Mouse (Mus musculus): ENCODE data around the gene Kcnip1. TPM values are rescaled to one million over a fixed set of nuclear protein-coding genes. Genes with fewer than 3 reads are reported as not detected.

The Kcnip1 gene
- polyA plus RNA-seq, 1 experiment: not detected

- Histone ChIP-seq H3K4me3 (replicated peaks) (no peak overlapping the region), H3K9me3 (ENCODE audit: control insufficient read depth, low read length) (no peaks in the 10 kb centered on the region), H3K36me3 (ENCODE audit: control insufficient read depth) (no peaks in the 10 kb centered on the region), H3K27me3 (ENCODE audit: control insufficient read depth) (no peaks in the 10 kb centered on the region), H3K4me1 (ENCODE audit: control insufficient read depth) (no peaks in the 10 kb centered on the region)
- TF ChIP-seq GATA1 (IDR thresholded peaks at IDR 0.05; ENCODE audit: low read length): no peak
- TF ChIP-seq TAL1 (IDR thresholded peaks at IDR 0.05; ENCODE audit: low read length): no peak
Measured at GRCm38 (mm10) chr11:33967708-33968107, 25.2 kb downstream of the Kcnip1 start.

- Histone ChIP-seq H3K27me3 (ENCODE audit: control insufficient read depth) (no peaks in the 10 kb centered on the region), H3K9me3 (ENCODE audit: control insufficient read depth, low read length) (no peaks in the 10 kb centered on the region), H3K36me3 (ENCODE audit: control insufficient read depth) (no peaks in the 10 kb centered on the region), H3K4me1 (ENCODE audit: control insufficient read depth) (no peaks in the 10 kb centered on the region), H3K4me3 (replicated peaks) (no peak overlapping the region)
- TF ChIP-seq GATA1 (IDR thresholded peaks at IDR 0.05; ENCODE audit: low read length): no peak
- TF ChIP-seq TAL1 (IDR thresholded peaks at IDR 0.05; ENCODE audit: low read length): no peak
Measured at GRCm38 (mm10) chr11:33965380-33965779, 27.6 kb downstream of the Kcnip1 start.

GRCm38 (mm10) chr11:33962688-33963407 lies 30.1 kb downstream of the Kcnip1 start, which contains the start of gene Kcnmb1:
Gene Kcnmb1, plus strand, starts transcription at chr11:33963013.
- H3K9me3 ChIP-seq (ENCODE audit: control insufficient read depth, low read length): no peaks in the 10 kb centered on the region
- H3K4me1 ChIP-seq (ENCODE audit: control insufficient read depth): no peaks in the 10 kb centered on the region
- H3K4me3 ChIP-seq (replicated peaks): no peak within 1 kb of the TSS

GRCm38 (mm10) chr11:33962178-33962577 lies 30.8 kb downstream of the Kcnip1 start:
- H3K4me1 ChIP-seq (ENCODE audit: control insufficient read depth): no peaks in the 10 kb centered on the region
- no peaks in the 10 kb centered on the region for H3K36me3 ChIP-seq (ENCODE audit: control insufficient read depth)
- H3K4me3 ChIP-seq (replicated peaks): no peak overlapping the region
- TF ChIP-seq TAL1 (IDR thresholded peaks at IDR 0.05; ENCODE audit: low read length): no peak
- H3K9me3 ChIP-seq (ENCODE audit: control insufficient read depth, low read length): no peaks in the 10 kb centered on the region
- H3K27me3 ChIP-seq (ENCODE audit: control insufficient read depth): no peaks in the 10 kb centered on the region

More at GRCm38 (mm10) chr11:33962688-33963407, 30.1 kb downstream of the Kcnip1 start, which contains the start of gene Kcnmb1:
- Histone ChIP-seq H3K27me3 (ENCODE audit: control insufficient read depth) (no peaks in the 10 kb centered on the region), H3K36me3 (ENCODE audit: control insufficient read depth) (no peaks in the 10 kb centered on the region)
- TF ChIP-seq TAL1 (IDR thresholded peaks at IDR 0.05; ENCODE audit: low read length) (no peak), GATA1 (IDR thresholded peaks at IDR 0.05; ENCODE audit: low read length) (no peak)

- TF ChIP-seq TAL1 (IDR thresholded peaks at IDR 0.05; ENCODE audit: low read length) (no peak), GATA1 (IDR thresholded peaks at IDR 0.05; ENCODE audit: low read length) (no peak)
- Histone ChIP-seq H3K27me3 (ENCODE audit: control insufficient read depth) (no peaks in the 10 kb centered on the region), H3K4me1 (ENCODE audit: control insufficient read depth) (no peaks in the 10 kb centered on the region), H3K9me3 (ENCODE audit: control insufficient read depth, low read length) (no peaks in the 10 kb centered on the region), H3K4me3 (replicated peaks) (no peak overlapping the region), H3K36me3 (ENCODE audit: control insufficient read depth) (no peaks in the 10 kb centered on the region)
Measured at GRCm38 (mm10) chr11:33958713-33959112, 34.2 kb downstream of the Kcnip1 start.

GRCm38 (mm10) chr11:33957595-33957994 lies 35.4 kb downstream of the Kcnip1 start:
- Histone ChIP-seq H3K9me3 (ENCODE audit: control insufficient read depth, low read length) (no peaks in the 10 kb centered on the region), H3K27me3 (ENCODE audit: control insufficient read depth) (no peaks in the 10 kb centered on the region), H3K4me3 (replicated peaks) (no peak overlapping the region), H3K4me1 (ENCODE audit: control insufficient read depth) (no peaks in the 10 kb centered on the region), H3K36me3 (ENCODE audit: control insufficient read depth) (no peaks in the 10 kb centered on the region)
- TF ChIP-seq GATA1 (IDR thresholded peaks at IDR 0.05; ENCODE audit: low read length): no peak
- TF ChIP-seq TAL1 (IDR thresholded peaks at IDR 0.05; ENCODE audit: low read length): no peak

GRCm38 (mm10) chr11:33956623-33957022 lies 36.3 kb downstream of the Kcnip1 start:
- no peak overlapping the region for H3K4me3 ChIP-seq (replicated peaks)
- no peaks in the 10 kb centered on the region for H3K9me3 ChIP-seq (ENCODE audit: control insufficient read depth, low read length)
- H3K36me3 ChIP-seq (ENCODE audit: control insufficient read depth): no peaks in the 10 kb centered on the region
- H3K4me1 ChIP-seq (ENCODE audit: control insufficient read depth): no peaks in the 10 kb centered on the region
- TF ChIP-seq GATA1 (IDR thresholded peaks at IDR 0.05; ENCODE audit: low read length): no peak
- no peak for TF ChIP-seq TAL1 (IDR thresholded peaks at IDR 0.05; ENCODE audit: low read length)
- no peaks in the 10 kb centered on the region for H3K27me3 ChIP-seq (ENCODE audit: control insufficient read depth)

- Histone ChIP-seq H3K27me3 (ENCODE audit: control insufficient read depth) (no peaks in the 10 kb centered on the region), H3K4me1 (ENCODE audit: control insufficient read depth) (no peaks in the 10 kb centered on the region), H3K9me3 (ENCODE audit: control insufficient read depth, low read length) (no peaks in the 10 kb centered on the region), H3K36me3 (ENCODE audit: control insufficient read depth) (no peaks in the 10 kb centered on the region), H3K4me3 (replicated peaks) (no peak overlapping the region)
- TF ChIP-seq TAL1 (IDR thresholded peaks at IDR 0.05; ENCODE audit: low read length) (no peak), GATA1 (IDR thresholded peaks at IDR 0.05; ENCODE audit: low read length) (no peak)
Measured at GRCm38 (mm10) chr11:33955982-33956381, 37.0 kb downstream of the Kcnip1 start.

- H3K27me3 ChIP-seq (ENCODE audit: control insufficient read depth): no peaks in the 10 kb centered on the region
- no peaks in the 10 kb centered on the region for H3K4me1 ChIP-seq (ENCODE audit: control insufficient read depth)
- H3K4me3 ChIP-seq (replicated peaks): no peak overlapping the region
- H3K36me3 ChIP-seq (ENCODE audit: control insufficient read depth): no peaks in the 10 kb centered on the region
- no peak for TF ChIP-seq TAL1 (IDR thresholded peaks at IDR 0.05; ENCODE audit: low read length)
- no peak for TF ChIP-seq GATA1 (IDR thresholded peaks at IDR 0.05; ENCODE audit: low read length)
- H3K9me3 ChIP-seq (ENCODE audit: control insufficient read depth, low read length): no peaks in the 10 kb centered on the region
Measured at GRCm38 (mm10) chr11:33951684-33952625, 41.0 kb downstream of the Kcnip1 start.
